ENCODE assay signal across 26 mouse cellular contexts in genomic region chr12:73867418-73868134, GRCm38 (mm10). TPM values are rescaled to one million over a fixed set of nuclear protein-coding genes. Genes with fewer than 3 reads are reported as not detected.
DNase-seq lines count a peak whose midpoint lies in the region; ATAC-seq lines count a peak whose summit lies in the region.
"Had no signal": no experiment of that assay in that cellular context is flagged by ENCODE, and none has a peak within 500 bp of the region (broad histone marks: within the 10 kb centered on the region; RNA-seq: fewer than 3 reads in every experiment).

No protein-coding gene starts in this region.

- intact Hi-C loops in left cerebral cortex, postnatal 36 days (cut with DNase I) = no loop called here

- ATAC-seq in heart, embryonic 12.5 days (ENCODE audit: insufficient number of reproducible peaks, low FRiP score) = no peak
- no peak for ATAC-seq in embryonic facial prominence, embryonic 15.5 days (ENCODE audit: insufficient number of reproducible peaks, low FRiP score, low TSS enrichment, low read depth)
- ATAC-seq: forebrain, postnatal 0 days; hindbrain, embryonic 16.5 days; midbrain, embryonic 15.5 days had no signal

- peak; percentile 51 for DNase-seq in adrenal gland, adult 2 months
- DNase-seq in adrenal gland, postnatal 10 days = no peak
- peak; percentile 62 for DNase-seq in heart, adult 11 months
- peak; percentile 13 for DNase-seq in 416B (ENCODE audit: low read depth)
- no peak for DNase-seq in left cerebral cortex, postnatal 36 days (ENCODE audit: low spot score in 2 of 2)
- no peak for DNase-seq in embryo, embryonic 10.5 days (ENCODE audit: low spot score)
- DNase-seq: cerebellum, adult 11 months; cerebellum, adult 9-10 months; cerebellum, postnatal 36 days; embryo, embryonic 11 days; kidney, adult 18-20 months; lung, adult 2 months; lung, postnatal 10 days; retina, postnatal 1 day; right cerebral cortex, postnatal 14 days had no signal

- H3K27ac ChIP-seq in heart, embryonic 12.5 days (ENCODE audit: poor library complexity, severe bottlenecking) = no peak overlapping the region
- peak overlapping the region; percentile 49 for H3K27ac ChIP-seq in embryonic facial prominence, embryonic 15.5 days (replicated peaks)
- H3K27ac ChIP-seq: forebrain, embryonic 10.5 days; heart, embryonic 15.5 days; kidney, embryonic 15.5 days; layer of hippocampus, adult 2 months; macrophage; midbrain, embryonic 15.5 days; neural tube, embryonic 15.5 days had no signal

- no peak overlapping the region for H3K4me3 ChIP-seq in heart, embryonic 12.5 days
- no peak overlapping the region for H3K4me3 ChIP-seq in embryonic facial prominence, embryonic 15.5 days (replicated peaks)
- H3K4me3 ChIP-seq: forebrain, embryonic 10.5 days; heart, embryonic 15.5 days; kidney, embryonic 15.5 days; layer of hippocampus, adult 2 months; midbrain, embryonic 15.5 days; neural tube, embryonic 15.5 days had no signal

- no peak overlapping the region for H3K9ac ChIP-seq in heart, embryonic 12.5 days
- H3K9ac ChIP-seq in embryonic facial prominence, embryonic 15.5 days = no peak overlapping the region
- H3K9ac ChIP-seq: forebrain, postnatal 0 days; heart, embryonic 15.5 days; kidney, embryonic 15.5 days; midbrain, embryonic 15.5 days; neural tube, embryonic 15.5 days had no signal

- 73% methylated on average over 5 of the region's 5 CpGs for WGBS in heart, embryonic 12.5 days
- WGBS in embryonic facial prominence, embryonic 15.5 days = 65% methylated on average over 5 of the region's 5 CpGs

- H3K4me2 ChIP-seq in heart, embryonic 12.5 days = no peak overlapping the region
- no peak overlapping the region for H3K4me2 ChIP-seq in embryonic facial prominence, embryonic 15.5 days (replicated peaks)
- H3K4me2 ChIP-seq: heart, embryonic 15.5 days; kidney, embryonic 15.5 days; midbrain, embryonic 15.5 days; neural tube, embryonic 15.5 days had no signal

- no peaks in the 10 kb centered on the region for H3K27me3 ChIP-seq in heart, embryonic 12.5 days (replicated peaks)
- no peaks in the 10 kb centered on the region for H3K27me3 ChIP-seq in embryonic facial prominence, embryonic 15.5 days
- H3K27me3 ChIP-seq: heart, embryonic 15.5 days; kidney, embryonic 15.5 days; midbrain, embryonic 15.5 days; neural tube, embryonic 15.5 days had no signal

- H3K9me3 ChIP-seq in heart, embryonic 12.5 days (replicated peaks) = no peaks in the 10 kb centered on the region
- no peaks in the 10 kb centered on the region for H3K9me3 ChIP-seq in embryonic facial prominence, embryonic 15.5 days (replicated peaks)
- H3K9me3 ChIP-seq: forebrain, embryonic 10.5 days; heart, embryonic 15.5 days; kidney, embryonic 15.5 days; midbrain, embryonic 15.5 days; neural tube, embryonic 15.5 days had no signal

- peaks cover 20% of the 10 kb centered on the region for H3K4me1 ChIP-seq in heart, embryonic 12.5 days (replicated peaks)
- H3K4me1 ChIP-seq in embryonic facial prominence, embryonic 15.5 days = peaks cover 43% of the 10 kb centered on the region

- no peaks in the 10 kb centered on the region for H3K36me3 ChIP-seq in heart, embryonic 12.5 days
- no peaks in the 10 kb centered on the region for H3K36me3 ChIP-seq in embryonic facial prominence, embryonic 15.5 days
- H3K36me3 ChIP-seq: forebrain, embryonic 10.5 days; heart, embryonic 15.5 days; kidney, embryonic 15.5 days; midbrain, embryonic 15.5 days; neural tube, embryonic 15.5 days had no signal

RNA-seq across cellular contexts. Expression of gene Hif1a, which starts 33.6 kb away (rescaled TPM):
- 10 to 100 TPM; 58.1 to 58.5 TPM for total RNA-seq in adrenal gland, adult 2 months (2021)
- polyA plus RNA-seq in adrenal gland, adult 2 months (2012; rRNA removed) = 31.6 and 42.5 TPM in 2 replicates
- 10 to 100 TPM; 56.7 to 58.2 TPM for total RNA-seq in adrenal gland, postnatal 10 days (2021)
- 219 and 235 TPM in 2 replicates for polyA plus RNA-seq in heart, embryonic 12.5 days (2016; fragmentation: Nextera tagmentation; extraction: Ambion mirVana)
- polyA plus RNA-seq in embryonic facial prominence, embryonic 15.5 days (2015; fragmentation: Nextera tagmentation; extraction: Ambion mirVana) = 86.3 and 100 TPM in 2 replicates
- 10 to 100 TPM; 54.6 TPM for total RNA-seq in left cerebral cortex, postnatal 36 days (2021)

Comparison
In these comparisons a context has a peak if more than half of its experiments do, and no peak if none do; other contexts are left out.
1. DNase-seq: peak in adrenal gland, adult 2 months (single experiment), heart, adult 11 months (single experiment) and 416B (single experiment); none in adrenal gland, postnatal 10 days (single experiment), left cerebral cortex, postnatal 36 days (0 of 2) and embryo, embryonic 10.5 days (single experiment).